Mouse (Mus musculus): ENCODE data around the gene Tmem245.
"Not testable (repeated sequence)": the region's sequence is repeated elsewhere in the genome, so short reads cannot be mapped to it uniquely, and the experiment has no call there.

Gene Tmem245

GRCm38 (mm10) chr4:56926971-56927370, 20.3 kb downstream of the Tmem245 start:
- no peak for DNase-seq (ENCODE audit: low spot score)

DNA sequence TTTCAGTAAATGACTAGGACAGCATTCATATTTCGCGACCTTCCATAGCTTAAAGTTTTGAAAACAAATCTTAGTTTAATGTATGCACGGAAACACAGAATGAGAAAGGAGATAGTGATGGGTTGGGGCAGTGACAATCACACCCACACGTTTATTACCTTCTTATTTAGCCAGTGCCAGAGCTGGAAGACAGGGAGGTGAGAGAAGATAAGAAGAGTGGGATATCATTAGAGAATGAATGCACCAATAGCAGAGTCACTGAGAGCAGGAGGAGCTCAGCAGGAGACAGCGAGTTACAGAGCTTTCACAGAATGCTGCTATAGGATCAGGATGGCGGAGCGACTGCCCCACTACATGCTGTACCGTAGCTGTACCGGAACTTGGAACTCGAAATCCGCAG, 25.0 kb downstream of the Tmem245 start:
- DNase-seq (ENCODE audit: low spot score) = no peak

- DNase-seq (ENCODE audit: low spot score) = no peak
Measured at GRCm38 (mm10) chr4:56915732-56916325, 31.4 kb downstream of the Tmem245 start.

DNA sequence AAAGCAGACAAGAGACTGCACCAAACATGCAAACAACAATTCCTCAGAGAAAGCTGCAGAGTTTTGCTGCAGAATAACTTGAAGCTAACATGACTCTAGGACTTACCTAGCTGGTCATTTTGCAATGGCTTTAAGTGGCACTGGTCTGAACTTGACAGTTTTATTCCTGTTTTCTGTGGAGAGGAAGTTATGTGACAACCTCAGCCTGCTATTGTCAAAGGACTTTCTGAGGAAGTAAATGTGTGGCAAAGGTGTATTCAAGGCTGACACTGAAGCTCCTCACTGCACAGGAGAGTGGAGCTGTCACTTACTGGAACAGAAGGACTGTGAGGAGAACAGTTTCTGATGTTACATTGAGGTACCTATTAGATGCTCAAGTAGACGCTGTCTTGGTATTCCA, 32.5 kb downstream of the Tmem245 start:
- no peak for DNase-seq (ENCODE audit: low spot score)

- no peak for DNase-seq (ENCODE audit: low spot score)
Measured at GRCm38 (mm10) chr4:56914338-56914737, 32.9 kb downstream of the Tmem245 start.

GRCm38 (mm10) chr4:56912382-56913001, 34.7 kb downstream of the Tmem245 start:
- DNase-seq (ENCODE audit: low spot score) = no peak

DNA sequence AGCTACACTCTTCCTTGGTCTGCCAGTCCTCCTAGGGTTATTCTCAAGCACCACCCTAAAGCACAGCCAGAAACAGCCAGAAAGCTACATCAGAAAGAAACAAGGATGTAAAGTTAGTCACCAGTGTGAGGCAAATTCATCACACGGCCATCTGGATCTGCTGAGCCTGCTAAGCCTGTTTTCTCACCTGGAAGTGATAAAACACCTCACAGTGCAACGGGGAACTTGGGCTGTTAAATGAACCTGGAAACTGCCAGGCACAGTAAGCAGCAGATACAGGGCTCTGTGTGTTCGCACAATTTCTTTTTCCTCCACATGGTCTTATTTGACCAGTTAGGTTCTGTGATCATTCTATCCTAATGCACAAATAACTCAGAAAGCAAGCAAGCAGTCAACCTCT, 37.7 kb downstream of the Tmem245 start:
- DNase-seq (ENCODE audit: low spot score) = no peak

- no peak for DNase-seq (ENCODE audit: low spot score)
Measured at GRCm38 (mm10) chr4:56907671-56908070, 39.6 kb downstream of the Tmem245 start.

DNA sequence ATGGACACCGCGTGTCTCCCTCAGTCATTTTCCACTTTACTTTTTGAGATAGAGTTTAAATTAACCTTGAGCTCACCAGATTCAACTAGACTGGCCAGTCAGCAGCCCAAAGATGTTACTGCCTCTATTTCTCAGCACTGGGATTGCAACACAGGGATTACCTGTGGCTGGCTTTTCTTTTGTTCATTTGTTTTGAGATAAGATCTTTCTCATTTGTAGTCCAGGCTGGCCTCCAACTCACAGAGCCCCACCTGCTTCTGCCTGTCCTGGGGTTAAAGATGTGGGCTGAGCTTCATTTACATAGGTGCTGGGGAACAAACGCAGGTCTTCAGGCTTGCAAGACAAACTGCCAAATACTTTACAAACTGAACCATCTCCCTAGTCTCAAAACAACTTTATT, 40.3 kb downstream of the Tmem245 start:
- DNase-seq (ENCODE audit: low spot score) = no peak

DNA sequence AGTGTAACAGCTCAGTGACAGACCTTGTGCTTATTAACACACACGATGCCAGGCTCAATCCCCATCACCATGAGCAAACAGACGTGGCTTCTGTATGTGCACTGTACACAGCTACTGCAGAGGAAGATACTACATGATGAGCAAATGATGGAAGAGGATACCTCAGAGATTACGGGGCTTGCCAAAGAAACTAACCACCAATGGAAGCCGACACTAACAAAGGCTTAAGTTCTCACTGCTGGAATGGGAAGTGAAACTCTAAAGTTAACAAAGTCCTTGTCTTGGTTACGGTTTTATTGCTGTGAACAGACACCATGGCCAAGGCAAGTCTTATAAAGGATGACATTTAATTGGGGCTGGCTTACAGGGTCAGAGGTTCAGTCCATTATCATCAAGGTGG, 41.7 kb downstream of the Tmem245 start:
- DNase-seq (ENCODE audit: low spot score) = no peak

- no peak for DNase-seq (ENCODE audit: low spot score)
Measured at GRCm38 (mm10) chr4:56901671-56902070, 45.6 kb downstream of the Tmem245 start.

DNA sequence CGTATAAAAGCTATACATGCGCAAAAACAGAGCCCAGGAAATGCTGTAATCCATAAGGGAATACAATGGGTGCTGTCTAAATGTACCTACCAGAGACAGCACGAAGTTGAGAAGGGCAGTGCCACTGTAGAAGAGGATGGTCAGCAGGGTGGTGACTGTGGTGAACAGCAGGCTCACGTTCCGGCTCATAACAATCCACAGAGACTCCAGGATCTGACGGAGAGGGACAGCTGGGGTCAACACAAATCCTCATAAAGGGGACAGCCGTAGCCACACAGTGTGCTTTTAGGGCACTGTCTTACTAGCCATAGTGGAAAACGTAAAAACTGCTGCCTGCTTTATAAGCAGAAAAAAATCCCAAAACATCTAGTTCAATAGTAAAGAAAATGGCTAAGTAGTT, 48.0 kb downstream of the Tmem245 start:
- DNase-seq (ENCODE audit: low spot score) = no peak

GRCm38 (mm10) chr4:56897511-56897910, 49.7 kb downstream of the Tmem245 start:
- no peak for DNase-seq (ENCODE audit: low spot score)

DNA sequence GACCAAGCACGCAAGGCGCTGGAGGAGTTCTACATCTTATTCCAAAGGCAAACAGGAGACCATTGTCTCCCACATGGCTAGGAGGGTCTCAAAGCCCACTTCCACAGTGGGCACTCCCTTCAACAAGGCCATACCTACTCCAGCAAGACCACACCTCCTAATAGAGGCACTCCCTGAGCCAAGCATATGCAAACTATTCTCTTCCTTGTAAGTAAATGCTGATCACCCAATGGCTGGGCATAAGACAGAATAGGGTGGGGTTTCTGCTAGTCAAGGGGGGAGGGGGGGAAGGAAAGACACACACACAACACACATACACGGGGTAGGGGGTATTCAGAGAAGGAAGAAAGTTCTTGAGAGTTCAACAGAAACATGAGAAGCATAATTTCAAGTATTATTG, 53.0 kb downstream of the Tmem245 start:
- DNase-seq (ENCODE audit: low spot score) = no peak

DNA sequence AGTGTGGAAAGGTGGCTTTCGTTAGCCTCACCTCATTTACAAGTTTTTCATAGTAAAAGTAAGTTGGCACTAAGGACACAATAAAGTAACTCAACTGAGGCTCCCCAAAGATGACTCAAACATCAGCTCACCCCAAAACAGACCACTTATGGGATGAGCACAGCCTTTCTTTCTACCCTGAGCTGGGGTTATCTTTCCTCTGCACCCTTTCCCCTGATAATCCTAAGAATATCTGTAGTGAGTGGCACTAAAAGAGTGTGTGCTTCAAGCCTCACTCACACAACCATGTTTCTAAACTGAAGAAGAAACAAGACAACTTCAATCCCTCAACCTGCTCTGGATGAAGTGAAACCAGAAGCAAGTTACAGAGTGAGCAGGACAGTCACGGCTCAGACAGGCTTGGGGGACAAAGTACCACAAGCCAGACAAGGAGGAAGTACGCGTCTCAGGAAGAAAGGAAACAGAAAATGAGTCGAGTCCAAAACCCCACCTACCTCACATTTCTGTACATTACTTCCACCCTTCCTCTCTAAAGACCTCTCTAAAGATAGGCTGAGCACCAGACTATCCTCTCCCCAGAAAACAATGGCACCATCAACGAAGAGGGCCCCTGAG, 54.6 kb downstream of the Tmem245 start:
- no peak for DNase-seq (ENCODE audit: low spot score)

DNA sequence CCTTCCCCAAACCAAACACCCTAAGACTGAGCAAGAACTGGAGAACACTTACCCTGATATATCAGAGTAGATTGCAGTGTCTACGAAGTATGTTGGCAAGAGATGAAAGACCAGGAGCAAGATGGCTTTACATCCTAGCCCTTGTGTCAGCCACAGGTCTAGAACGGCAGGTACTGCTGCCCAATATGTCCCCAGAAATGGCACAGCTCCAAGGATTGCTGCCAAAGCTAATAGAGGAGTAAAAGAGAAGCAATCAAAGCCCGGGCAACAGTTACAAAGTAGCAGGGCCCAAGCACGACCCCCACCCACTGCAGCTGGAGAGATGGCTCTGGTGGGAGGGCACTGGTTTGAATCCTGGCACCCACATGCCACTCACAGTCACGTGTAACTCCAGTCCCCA, 58.8 kb downstream of the Tmem245 start:
- peak; percentile 48 for DNase-seq (ENCODE audit: low spot score)

- DNase-seq (ENCODE audit: low spot score) = no peak
Measured at GRCm38 (mm10) chr4:56886286-56886979, 60.8 kb downstream of the Tmem245 start.

- no peak for DNase-seq (ENCODE audit: low spot score)
Measured at GRCm38 (mm10) chr4:56880036-56880703, 67.1 kb downstream of the Tmem245 start.

GRCm38 (mm10) chr4:56878971-56879370, 68.3 kb downstream of the Tmem245 start:
- no peak for DNase-seq (ENCODE audit: low spot score)

GRCm38 (mm10) chr4:56870541-56870940, 76.7 kb downstream of the Tmem245 start:
- not testable (repeated sequence) for DNase-seq (ENCODE audit: low spot score)

DNA sequence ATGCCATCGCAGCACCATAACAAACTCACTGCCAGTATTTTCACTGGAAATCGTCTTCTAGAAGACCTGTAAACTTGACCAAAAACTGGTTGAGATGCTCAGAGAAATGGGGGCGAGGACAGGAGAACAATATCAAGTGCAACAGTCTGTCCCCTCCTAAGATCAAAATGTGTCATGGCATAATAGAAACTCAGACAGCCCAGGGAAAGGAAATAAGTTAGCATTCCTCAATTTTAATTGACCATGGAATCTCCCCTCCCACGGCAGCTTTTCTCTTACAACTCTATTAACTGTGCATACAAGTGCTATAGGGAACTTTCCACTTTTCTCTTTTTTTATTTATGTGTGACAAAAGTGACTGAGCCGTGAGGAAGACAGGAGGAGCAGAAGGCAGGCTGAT, 79.5 kb downstream of the Tmem245 start:
- no peak for DNase-seq (ENCODE audit: low spot score)

GRCm38 (mm10) chr4:56865971-56866370, 81.3 kb downstream of the Tmem245 start:
- peak; percentile 27 for DNase-seq (ENCODE audit: low spot score)

Data from urinary bladder, postnatal 14 days (tissue).